Mouse (Mus musculus) intestine, postnatal 0 days (tissue): ENCODE data around the gene Rpl5. TPM values are rescaled to one million over a fixed set of nuclear protein-coding genes. Genes with fewer than 3 reads are reported as not detected.

Source experiments
- ATAC-seq: fragments of 200-750 bp; cut with Nextera tagmentation; 2 replicates; pipeline ENCODE4 v1.8.0; 2017; ENCODE audit warnings: mild to moderate bottlenecking, moderate TSS enrichment, moderate library complexity
- H3K27ac ChIP-seq: fragments of 300-500 bp; sonication (generic); 2 replicates; pipeline ENCODE4 v1.5.1; 2014; ENCODE audit warnings: mild to moderate bottlenecking, low read depth, low read length, moderate library complexity
- H3K27me3 ChIP-seq: fragments of 300-500 bp; sonication (generic); replicated peaks from 2 replicates; pipeline ENCODE4 v1.6.1; 2014; ENCODE audit warnings: low read length, mixed read lengths; ENCODE audit not compliant: control insufficient read depth, insufficient read depth
- H3K36me3 ChIP-seq: fragments of 300-500 bp; sonication (generic); 2 replicates; pipeline ENCODE4 v1.6.1; 2014; ENCODE audit warnings: mild to moderate bottlenecking, moderate library complexity; ENCODE audit not compliant: control insufficient read depth, insufficient read depth
- H3K4me1 ChIP-seq: fragments of 300-500 bp; sonication (generic); replicated peaks from 2 replicates; pipeline ENCODE4 v1.6.1; 2014; ENCODE audit warnings: antibody characterized with exemption, low read length, mixed read lengths; ENCODE audit not compliant: control insufficient read depth, insufficient read depth
- H3K4me2 ChIP-seq: fragments of 300-500 bp; sonication (generic); replicated peaks from 2 replicates; pipeline ENCODE4 v1.6.1; 2014; ENCODE audit warnings: low read depth, mild to moderate bottlenecking, moderate library complexity
- H3K4me3 ChIP-seq: fragments of 300-500 bp; sonication (generic); 2 replicates; pipeline ENCODE4 v1.5.1; 2014; ENCODE audit warnings: low read depth, low read length
- H3K9ac ChIP-seq: fragments of 300-500 bp; sonication (generic); 2 replicates; pipeline ENCODE4 v1.6.1; 2014; ENCODE audit warnings: mild to moderate bottlenecking, low read depth, low read length
- H3K9me3 ChIP-seq: fragments of 300-500 bp; sonication (generic); 2 replicates; pipeline ENCODE4 v1.6.1; 2016; ENCODE audit warnings: mixed run types; ENCODE audit not compliant: control insufficient read depth
- CTCF ChIP-seq: sonication (generic); IDR thresholded peaks from 2 replicates; pipeline ENCODE4 v1.5.1; 2016; ENCODE audit warnings: low read depth, mild to moderate bottlenecking, control low read depth, antibody characterized with exemption, moderate library complexity
- WGBS: fragments of 180-500 bp; shearing (Covaris S2); extraction: QIAGEN DNeasy Blood & Tissue Kit; methylation state at CpG from one replicate; pipeline ENCODE4 v1.1.7; 2014; 5-methylcytosine and 5-hydroxymethylcytosine counted together
- polyA plus RNA-seq: library from polyadenylated mRNA; unstranded; fragments of >200 nt; fragmentation: Nextera tagmentation; extraction: Ambion mirVana; gene quantifications from 2 replicates; pipeline ENCODE4 v1.2.1, GENCODE M21; 2015

The Rpl5 gene
- polyA plus RNA-seq, 1 experiment from 2014 or later = 26.7 TPM

DNA sequence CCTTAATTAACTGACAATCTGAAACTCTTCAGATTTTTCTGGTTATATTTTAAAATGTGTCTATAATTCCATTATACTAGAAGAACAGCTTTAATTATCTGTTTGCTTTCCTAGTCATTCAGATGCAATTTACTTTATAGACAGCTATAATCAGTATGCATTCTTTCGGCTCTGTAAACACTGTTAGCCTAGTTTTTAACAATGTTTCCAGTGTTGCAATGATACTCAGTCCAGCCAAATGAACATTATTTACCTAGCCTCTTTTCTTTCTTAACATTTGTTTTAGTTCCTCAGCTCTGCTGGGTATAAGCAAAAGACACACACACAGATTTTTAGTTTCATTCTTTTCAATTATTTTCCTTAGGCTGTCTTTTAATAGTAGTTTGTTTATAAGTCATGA lies 48.6 kb downstream of the Rpl5 start:
- H3K4me2 ChIP-seq = no peak overlapping the region
- TF ChIP-seq CTCF = no peak
- no peaks in the 10 kb centered on the region for H3K36me3 ChIP-seq
- H3K9me3 ChIP-seq = no peaks in the 10 kb centered on the region
- WGBS = 38% methylated on average over 1 of the region's 1 CpGs
- no peak for ATAC-seq
- no peak overlapping the region for H3K9ac ChIP-seq
- no peak overlapping the region for H3K4me3 ChIP-seq
- no peak overlapping the region for H3K27ac ChIP-seq
- no peaks in the 10 kb centered on the region for H3K27me3 ChIP-seq
- no peaks in the 10 kb centered on the region for H3K4me1 ChIP-seq

DNA sequence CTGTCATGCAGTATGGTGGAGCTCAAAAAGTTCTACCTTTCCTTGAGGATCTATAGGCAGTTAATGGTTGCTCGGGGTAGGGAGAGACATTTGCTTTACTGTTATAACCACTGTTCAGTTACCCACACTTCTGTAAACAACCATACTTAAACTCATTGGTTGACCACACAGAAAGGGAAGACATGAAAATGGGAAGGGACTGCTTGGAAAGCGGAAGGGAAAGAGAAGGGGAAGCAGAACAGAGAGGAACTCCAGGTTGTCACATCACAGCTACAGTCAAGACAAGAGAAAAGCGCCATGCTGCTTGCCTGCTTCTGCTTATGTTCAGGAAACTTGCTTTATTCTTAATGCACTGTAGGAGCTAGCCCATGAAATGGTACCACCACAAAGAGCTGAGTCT lies 49.3 kb downstream of the Rpl5 start:
- no peak for ATAC-seq
- no peaks in the 10 kb centered on the region for H3K36me3 ChIP-seq

DNA sequence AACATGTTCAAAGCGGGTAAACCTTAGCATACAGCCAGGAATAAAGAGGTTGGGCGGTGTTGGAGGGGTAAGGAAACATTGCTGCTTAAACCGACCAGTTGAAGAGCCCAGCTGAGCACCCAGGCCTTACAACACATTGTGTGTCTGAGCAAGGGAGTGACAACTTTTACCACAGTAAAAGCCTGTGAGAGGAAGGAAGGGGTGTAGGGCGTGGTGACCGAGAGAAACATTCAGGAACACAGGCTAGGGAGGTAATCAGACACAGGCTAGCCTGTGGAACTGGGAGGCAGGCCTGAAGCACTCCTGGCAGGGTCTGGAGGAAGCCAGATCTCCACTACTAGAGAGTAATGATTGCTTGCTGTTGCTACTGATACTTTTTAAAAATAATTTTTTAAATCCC lies 50.3 kb downstream of the Rpl5 start:
- no peak overlapping the region for H3K27ac ChIP-seq
- no peak for ATAC-seq
- H3K9me3 ChIP-seq = no peaks in the 10 kb centered on the region
- no peaks in the 10 kb centered on the region for H3K4me1 ChIP-seq
- H3K27me3 ChIP-seq = no peaks in the 10 kb centered on the region
- WGBS = 74% methylated on average over 5 of the region's 5 CpGs
- H3K36me3 ChIP-seq = no peaks in the 10 kb centered on the region
- H3K9ac ChIP-seq = no peak overlapping the region
- no peak overlapping the region for H3K4me2 ChIP-seq
- TF ChIP-seq CTCF = no peak
- no peak overlapping the region for H3K4me3 ChIP-seq

More for the DNA sequence above, 49.3 kb downstream of the Rpl5 start:
- Histone ChIP-seq H3K4me3 (no peak overlapping the region), H3K27me3 (no peaks in the 10 kb centered on the region), H3K4me1 (no peaks in the 10 kb centered on the region), H3K9me3 (no peaks in the 10 kb centered on the region), H3K4me2 (no peak overlapping the region), H3K9ac (no peak overlapping the region), H3K27ac (no peak overlapping the region)
- WGBS = 84% methylated on average over 3 of the region's 3 CpGs
- no peak for TF ChIP-seq CTCF

Other genes starting within 250 kb of the Rpl5 start
- 0.37 and 0.38 TPM in 2 replicates for gene Gfi1, start 174.5 kb upstream of the Rpl5 start, polyA plus RNA-seq
- 0.09 TPM in 1 of 2 replicates, not detected in the other for gene Ube2d2b, start 70.4 kb upstream of the Rpl5 start, polyA plus RNA-seq
- gene Evi5, start 25.4 kb upstream of the Rpl5 start, polyA plus RNA-seq = 39.7 and 41.6 TPM in 2 replicates
- 11.7 and 11.8 TPM in 2 replicates for gene Fam69a, start 86.6 kb downstream of the Rpl5 start, polyA plus RNA-seq
- gene Mtf2, start 165.2 kb downstream of the Rpl5 start, polyA plus RNA-seq = 52.3 and 57.0 TPM in 2 replicates
- gene Tmed5, start 232.1 kb downstream of the Rpl5 start, polyA plus RNA-seq = 19.3 and 20.5 TPM in 2 replicates
- 3.3 and 4.9 TPM in 2 replicates for gene Ccdc18, start 232.4 kb downstream of the Rpl5 start, polyA plus RNA-seq